Mouse (Mus musculus) skeletal muscle tissue, adult 2 months (tissue): ENCODE data around the gene Gm7029.

Source experiments
- DNase-seq: peaks from one replicate; pipeline ENCODE4 v3.0.0-alpha.2; 2012; ENCODE audit warnings: low read depth, low spot score

The Gm7029 gene

GRCm38 (mm10) chr17:33913264-33913663 is 39.6 kb downstream of the Gm7029 start:
- no peak for DNase-seq

- no peak for DNase-seq
These were observed 40.3 kb downstream of the Gm7029 start for GRCm38 (mm10) chr17:33913905-33914304.

DNA sequence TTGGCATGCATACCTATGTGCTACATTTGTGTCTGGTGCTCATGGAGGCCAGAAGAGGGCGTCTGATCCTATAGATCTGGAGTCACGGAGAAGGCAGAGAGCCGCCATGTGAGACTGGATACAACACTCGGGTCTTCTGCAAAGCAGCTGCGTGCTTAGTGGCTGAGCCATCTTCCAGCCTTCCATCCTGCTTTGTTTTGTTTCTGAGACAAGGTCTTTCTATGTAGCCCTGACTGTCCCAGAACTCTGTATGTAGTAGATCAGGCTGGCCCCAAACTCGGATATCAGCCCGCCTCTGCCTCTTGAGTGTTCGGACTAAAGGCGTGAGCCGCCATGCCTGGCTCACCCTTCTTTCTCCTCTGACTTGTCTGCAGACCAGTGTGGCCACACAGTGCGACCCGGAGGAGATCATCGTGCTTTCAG is 41.3 kb downstream of the Gm7029 start:
- no peak for DNase-seq

- peak; percentile 98 for DNase-seq
These were observed 42.1 kb downstream of the Gm7029 start, which contains the start of the genes Tapbp and Zbtb22 for GRCm38 (mm10) chr17:33915671-33916250. TSS of gene Tapbp (plus strand) at chr17:33915899. TSS of gene Zbtb22 (plus strand) at chr17:33915904.

GRCm38 (mm10) chr17:33916294-33916693 is 42.7 kb downstream of the Gm7029 start:
- DNase-seq, result no peak

DNA sequence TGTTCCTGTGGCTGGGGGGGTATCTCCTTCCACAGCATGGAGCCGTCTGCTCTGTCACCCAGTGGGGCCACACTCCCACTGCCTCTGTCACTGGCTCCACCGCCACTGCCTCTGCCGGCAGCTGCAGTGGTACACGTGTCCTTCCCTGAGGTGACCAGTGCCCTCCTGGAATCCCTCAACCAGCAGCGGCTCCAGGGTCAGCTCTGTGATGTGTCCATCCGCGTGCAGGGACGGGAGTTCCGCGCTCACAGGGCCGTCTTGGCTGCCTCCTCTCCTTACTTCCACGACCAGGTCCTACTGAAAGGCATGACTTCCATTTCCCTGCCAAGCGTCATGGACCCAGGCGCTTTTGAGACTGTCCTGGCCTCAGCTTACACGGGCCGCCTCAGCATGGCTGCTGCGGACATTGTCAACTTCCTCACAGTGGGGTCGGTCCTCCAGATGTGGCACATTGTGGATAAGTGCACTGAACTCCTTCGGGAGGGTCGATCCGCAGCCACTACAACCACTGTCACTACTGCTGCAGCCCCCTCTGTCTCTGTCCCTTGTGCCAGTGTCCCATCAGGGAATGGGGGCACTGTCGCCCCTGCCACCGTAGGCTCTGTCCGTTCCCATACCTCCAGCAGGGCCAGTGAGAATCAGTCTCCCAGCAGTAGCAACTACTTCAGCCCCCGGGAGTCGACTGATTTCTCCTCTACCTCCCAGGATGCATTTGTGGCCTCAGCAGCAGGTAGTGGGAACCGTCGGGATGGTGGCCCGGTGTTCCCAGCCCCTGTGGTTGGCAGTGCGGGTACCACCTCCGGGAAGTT is 43.4 kb downstream of the Gm7029 start:
- DNase-seq, result no peak

DNA sequence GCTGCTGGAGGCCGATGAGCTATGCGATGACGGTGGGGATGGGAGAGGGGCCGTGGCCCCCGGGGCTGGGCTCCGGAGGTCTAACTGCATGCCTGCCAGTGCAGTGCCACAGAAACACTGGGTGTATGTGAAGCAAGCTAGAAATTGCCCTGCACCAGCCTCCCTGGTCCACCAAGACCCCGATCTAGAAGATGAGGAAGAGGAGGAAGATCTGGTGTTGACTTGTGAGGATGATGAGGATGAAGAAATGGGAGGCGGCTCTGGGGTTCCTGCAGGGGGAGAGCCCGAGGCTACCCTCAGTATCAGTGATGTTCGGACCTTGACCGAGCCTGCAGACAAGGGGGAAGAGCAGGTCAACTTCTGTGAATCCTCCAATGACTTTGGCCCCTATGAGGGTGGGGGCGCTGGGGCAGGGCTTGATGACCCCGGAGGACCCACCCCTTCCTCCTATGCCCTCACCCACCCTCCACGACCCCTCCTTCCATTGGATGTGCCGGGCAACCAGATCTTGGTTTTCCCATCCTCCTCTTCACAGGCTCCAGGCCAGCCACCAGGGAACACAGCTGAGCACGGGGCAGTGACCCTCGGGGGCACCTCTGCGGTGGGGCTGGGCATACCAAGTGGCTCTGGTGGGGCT is 44.1 kb downstream of the Gm7029 start:
- no peak for DNase-seq

- no peak for DNase-seq
These were observed 44.9 kb downstream of the Gm7029 start for GRCm38 (mm10) chr17:33918293-33919203.

DNA sequence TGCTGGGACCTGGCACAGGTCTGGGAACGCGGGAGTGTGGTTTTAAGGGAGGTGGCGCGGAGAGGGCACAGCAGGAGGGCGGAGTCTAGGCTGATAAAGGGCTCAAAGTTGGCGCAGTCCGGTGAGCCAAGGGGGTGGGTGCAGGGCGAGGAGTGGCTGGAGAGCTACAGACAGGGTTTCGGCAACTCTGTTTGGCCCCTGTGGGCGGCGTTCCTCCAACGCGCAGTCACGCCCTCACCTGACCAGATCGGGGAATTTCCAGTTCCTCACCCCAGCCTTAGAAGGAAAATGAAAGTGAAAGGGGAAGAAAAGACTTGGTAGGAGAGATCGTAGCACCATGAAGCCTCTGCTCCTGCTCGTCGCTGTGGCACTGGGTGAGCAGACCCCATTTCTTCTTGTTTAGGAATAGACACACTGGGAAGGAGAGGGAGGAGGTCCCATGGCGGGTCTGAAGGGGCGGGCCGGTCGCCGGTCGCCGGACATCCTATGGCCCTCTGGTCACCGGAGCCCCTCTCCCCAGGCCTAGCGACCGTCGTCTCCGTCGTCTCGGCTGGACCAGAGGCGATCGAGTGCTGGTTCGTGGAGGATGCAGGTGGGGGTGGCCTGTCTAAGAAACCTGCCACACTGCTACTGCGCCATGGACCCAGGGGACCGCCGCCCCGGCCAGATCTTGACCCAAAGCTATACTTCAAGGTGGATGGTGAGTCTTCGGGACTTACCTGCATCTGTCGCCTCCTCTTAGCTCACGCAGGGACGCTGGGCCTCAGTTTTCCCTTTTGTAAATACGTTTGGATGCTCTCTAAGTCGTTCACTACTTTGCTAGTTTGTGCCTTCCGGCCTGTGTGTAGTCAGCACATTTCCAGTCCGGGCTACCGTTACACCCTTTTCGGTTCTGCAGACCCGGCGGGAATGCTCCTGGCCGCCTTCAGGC is 46.0 kb downstream of the Gm7029 start:
- DNase-seq, result peak; percentile 73

DNA sequence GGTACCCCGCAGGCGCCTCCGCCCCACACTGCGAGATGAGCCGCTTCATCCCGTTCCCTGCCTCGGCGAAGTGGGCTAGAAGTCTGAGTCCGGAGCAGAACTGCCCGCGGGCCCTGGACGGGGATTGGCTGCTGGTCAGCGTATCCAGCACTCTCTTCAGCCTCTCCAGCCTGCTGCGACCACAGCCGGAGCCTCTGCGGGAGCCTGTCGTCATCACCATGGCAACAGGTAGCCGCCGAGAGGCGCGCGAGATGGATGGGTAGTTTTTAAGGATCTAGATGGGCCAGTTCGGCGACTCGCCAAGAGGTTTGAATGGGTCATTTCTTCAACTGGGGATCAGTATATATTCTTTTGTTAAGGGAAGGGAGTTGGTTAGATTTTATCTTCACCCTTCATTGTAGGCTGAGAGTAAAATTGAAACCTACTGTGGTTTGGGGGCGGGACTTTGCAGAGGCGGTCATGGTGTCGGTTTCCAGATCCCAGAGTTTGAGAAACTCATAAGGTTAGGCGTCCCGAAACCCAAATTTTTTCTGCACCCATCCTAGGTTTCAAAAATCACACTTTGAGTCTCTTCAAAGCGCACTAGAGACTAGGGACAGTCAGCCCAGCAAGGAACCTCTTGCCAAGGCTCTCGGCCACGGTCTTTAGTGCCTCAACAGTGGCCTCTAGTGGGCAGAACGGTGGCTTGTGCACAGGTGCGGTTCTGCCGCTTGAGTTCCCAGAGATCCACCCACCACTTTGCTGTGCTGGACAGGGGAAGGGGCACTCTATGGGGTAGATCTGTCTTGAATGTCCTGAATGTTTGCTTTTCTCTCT is 46.9 kb downstream of the Gm7029 start:
- no peak for DNase-seq

DNA sequence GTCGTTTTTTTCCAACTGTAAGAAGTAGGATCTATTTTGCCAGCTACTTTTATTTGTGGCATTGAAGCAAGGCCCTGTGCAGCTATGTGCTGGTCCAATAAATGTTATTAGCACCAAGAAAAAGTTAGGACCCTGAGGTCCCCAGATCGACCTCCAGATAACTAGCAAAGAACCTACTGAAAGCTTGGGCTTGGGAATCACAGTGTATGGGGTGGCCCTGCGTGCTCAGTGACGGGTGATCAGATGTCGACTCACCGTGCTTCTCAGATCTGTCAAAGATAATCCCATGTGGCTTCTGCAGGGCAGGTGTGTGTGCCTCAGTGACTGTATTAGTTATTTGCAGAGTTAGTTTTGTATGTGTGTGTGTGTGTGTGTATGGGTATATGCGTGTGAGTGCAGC is 47.7 kb downstream of the Gm7029 start:
- no peak for DNase-seq
